Mouse (Mus musculus) lung, postnatal 36 days (tissue): ENCODE measurements at regions not wholly inside any gene's neighbourhood (a gene's known extent, or its start where the extent isn't known, plus 50 kb on each side); places are given as distances from the start of the nearest gene placed in this dataset.

Experiments
- DNase-seq: peaks from one replicate; pipeline ENCODE4 v3.0.0; 2022; ENCODE audit warnings: mixed read lengths

GRCm38 (mm10) chrX:166964656-166965582 is 244.2 kb downstream of the Tmsb4x start:
- DNase-seq: no peak

DNA sequence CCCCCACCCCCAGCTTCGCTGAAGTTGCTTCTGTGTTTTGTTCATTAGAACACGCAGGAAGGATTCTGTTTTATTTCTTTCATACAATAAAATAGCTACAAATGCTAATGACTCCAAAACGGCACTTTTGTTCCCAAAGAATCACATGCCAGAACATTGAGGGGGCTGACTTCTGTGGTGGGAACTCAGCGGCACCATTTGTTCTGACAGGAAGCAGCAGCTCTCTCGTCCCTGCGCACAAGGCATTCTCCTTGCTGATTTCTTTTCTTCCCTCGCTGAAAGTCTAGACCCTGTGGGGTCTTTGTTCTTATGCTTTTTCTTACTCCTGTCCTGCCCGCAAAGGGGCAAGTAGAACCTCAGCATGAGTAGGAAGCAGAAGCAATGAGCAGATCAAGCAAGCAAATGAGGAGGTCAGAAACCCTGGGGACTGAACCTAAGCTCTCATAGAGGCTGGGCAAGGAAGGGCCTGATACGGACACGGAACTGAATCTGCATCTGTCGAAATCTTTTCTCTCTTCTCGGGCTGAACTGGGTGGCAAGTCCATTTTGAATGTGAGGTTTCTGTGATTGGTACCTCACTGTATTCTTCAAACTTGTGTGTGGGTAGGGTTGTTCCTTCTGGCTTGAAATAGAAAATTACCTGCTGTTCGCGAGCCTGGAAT is 256.5 kb downstream of the Tmsb4x start:
- peak; percentile 11 for DNase-seq

GRCm38 (mm10) chrX:166951011-166951410 is 258.1 kb downstream of the Tmsb4x start:
- DNase-seq: no peak

GRCm38 (mm10) chrX:166945915-166946314 is 263.2 kb downstream of the Tmsb4x start:
- DNase-seq: no peak

DNA sequence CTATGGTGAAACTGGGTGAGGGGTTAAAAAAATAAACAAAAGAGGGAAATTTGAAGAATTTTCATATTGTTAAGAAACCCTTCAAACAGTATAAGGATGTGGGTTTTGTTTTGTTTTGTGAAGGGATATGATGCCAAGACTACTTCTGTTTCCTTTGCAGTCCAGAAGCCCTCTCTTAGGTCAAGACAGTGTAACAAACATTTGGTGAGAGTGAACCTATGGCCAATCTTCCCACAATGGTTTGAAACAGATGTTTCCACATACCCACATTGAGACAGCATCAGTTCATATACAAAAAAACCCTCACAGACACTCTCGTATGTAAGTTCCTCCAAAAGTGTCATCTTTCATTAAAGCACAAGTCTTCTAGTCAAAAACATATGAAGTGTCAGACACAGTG is 263.6 kb downstream of the Tmsb4x start:
- peak; percentile 8 for DNase-seq

- no peak for DNase-seq
Observed at GRCm38 (mm10) chrX:166933766-166934165, 275.3 kb downstream of the Tmsb4x start.

DNA sequence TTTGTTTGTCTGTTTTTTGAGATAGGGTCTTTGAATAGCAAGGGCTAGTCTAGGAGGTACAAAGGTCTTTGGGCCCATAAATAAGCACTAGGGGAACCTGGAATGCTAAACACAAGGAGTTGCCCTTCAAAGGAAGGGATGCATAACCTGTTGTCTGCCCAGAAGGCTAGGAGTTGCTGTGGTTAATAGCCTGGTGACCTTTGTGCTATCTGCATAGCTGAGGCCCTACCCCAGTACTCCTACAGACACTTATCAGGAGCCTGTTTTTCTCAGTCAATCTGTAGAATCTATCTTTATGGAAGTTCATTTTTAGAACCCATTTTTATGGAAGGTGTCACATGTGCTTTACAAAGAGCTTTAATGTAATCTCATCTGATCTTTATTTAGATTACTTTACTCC is 276.6 kb downstream of the Tmsb4x start:
- no peak for DNase-seq

DNA sequence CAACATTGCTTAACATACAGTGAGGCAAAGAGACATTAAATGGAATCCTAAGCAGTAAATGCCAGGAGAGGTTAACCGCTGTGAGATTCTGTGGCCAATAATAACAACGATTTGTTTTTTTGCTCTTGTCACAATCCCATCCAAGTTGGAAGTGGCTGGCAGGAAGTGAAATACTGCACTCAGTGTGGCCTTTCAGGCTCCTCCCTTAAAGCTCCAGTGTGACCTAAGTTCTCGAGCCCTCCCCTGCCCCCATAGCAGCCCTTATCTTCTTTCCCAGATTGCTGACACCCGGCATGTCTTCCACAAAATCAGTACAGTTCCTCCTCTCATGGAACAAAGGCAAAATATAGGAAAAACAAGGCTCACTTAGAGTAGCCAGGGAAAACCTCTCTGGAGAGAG is 278.1 kb downstream of the Tmsb4x start:
- peak; percentile 26 for DNase-seq

DNA sequence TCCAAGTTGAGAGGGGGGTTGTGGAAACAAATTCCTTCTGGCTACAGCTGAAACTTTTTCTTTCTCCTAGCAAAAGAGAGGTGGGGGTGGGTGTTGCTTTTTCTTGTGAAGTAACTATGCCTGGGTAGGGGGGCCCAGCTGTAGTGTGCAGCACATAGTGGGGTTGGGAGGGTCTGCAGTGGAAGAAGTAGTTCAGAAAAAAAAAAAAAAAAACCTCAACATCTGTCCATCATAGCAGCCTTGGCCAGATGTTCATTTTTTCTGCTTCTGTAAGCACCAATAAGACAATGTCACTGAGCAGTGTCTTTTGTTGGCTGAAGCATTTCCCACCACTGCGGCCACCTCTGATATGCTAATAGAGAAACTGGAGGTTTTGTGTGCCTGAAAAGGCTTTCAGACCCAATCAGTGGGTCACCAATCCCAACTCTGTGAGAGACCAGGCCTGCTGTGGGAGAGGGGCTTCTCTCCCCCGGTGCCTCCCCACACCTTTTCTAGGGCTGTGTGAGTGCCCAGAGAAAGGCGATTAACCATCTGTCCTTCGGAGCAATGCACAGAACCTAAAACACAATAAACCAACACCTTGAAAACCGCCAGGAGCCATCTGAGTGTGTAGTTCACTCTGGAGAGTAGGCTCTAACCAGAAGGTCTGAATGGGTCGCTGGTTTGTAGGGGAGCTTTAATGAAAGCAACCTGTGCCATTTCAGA is 279.2 kb downstream of the Tmsb4x start:
- no peak for DNase-seq

GRCm38 (mm10) chrX:166915356-166915953 is 293.7 kb downstream of the Tmsb4x start:
- no peak for DNase-seq

- no peak for DNase-seq
Observed at GRCm38 (mm10) chrX:166906602-166907001, 302.5 kb downstream of the Tmsb4x start.

- no peak for DNase-seq
Observed at GRCm38 (mm10) chrX:166900761-166901160, 308.4 kb downstream of the Tmsb4x start.

DNA sequence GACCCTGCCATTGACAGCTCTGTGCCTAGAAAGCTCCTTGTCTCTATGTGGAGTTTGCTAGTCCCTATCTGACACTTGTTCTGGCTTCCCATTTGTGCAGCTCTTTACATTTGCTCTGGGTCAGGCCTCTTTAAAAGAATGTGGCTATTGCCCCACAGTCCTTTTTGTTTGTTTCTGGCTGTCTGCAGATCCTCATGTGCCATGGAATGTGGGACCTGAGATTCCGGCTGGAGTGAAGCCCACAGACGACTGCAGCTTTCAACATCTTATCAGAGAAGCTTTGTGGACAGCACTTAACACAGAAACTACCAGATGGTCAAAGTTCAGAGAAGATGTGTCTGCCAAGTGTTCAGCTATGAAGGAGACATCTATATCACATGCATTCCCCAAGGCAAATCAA is 309.7 kb upstream of the Egfl6 start:
- peak; percentile 32 for DNase-seq

- no peak for DNase-seq
Observed at GRCm38 (mm10) chrX:166886417-166886816, 300.9 kb upstream of the Egfl6 start.

GRCm38 (mm10) chrX:166869515-166869914 is 284.0 kb upstream of the Egfl6 start:
- DNase-seq: no peak

DNA sequence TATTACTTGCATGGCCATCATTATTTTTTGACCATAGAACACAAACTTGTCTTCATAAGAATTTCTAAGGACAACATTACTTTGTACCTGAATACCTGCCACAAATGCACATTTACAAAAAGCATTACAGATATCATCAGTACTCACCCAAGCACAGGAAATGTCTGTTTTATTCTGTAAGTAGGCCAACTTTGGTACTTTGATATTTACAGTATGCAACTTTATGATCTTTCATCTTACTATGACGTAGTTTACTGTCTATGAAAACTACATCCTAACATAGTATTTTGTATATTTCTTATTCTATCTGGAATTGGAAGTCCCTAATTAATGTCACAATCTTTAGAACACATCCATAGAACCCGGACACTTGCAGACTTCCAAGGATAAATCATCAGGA is 282.2 kb upstream of the Egfl6 start:
- DNase-seq: no peak
